Mouse (Mus musculus): ENCODE measurements around the gene Cep170. TPM values are rescaled to one million over a fixed set of nuclear protein-coding genes. Genes with fewer than 3 reads are reported as not detected.

Gene Cep170
- polyA plus RNA-seq, 1 experiment from 2014 or later = 7.3 TPM

GRCm38 (mm10) chr1:176688251-176688880 lies 125.5 kb downstream of the Cep170 start:
- Histone ChIP-seq H3K27ac (replicated peaks) (no peak overlapping the region), H3K4me2 (no peak overlapping the region), H3K27me3 (no peaks in the 10 kb centered on the region), H3K4me1 (replicated peaks) (no peaks in the 10 kb centered on the region), H3K36me3 (replicated peaks) (no peaks in the 10 kb centered on the region), H3K9ac (no peak overlapping the region), H3K4me3 (replicated peaks) (no peak overlapping the region), H3K9me3 (replicated peaks) (no peaks in the 10 kb centered on the region)
- whole genome bisulfite sequencing (ENCODE audit: insufficient replicate concordance) = 57% methylated on average over 6 of the region's 6 CpGs
- no peak for ATAC-seq (ENCODE audit: insufficient read depth)

MicroRNA genes within 50 kb of the gene (microRNA counts, 519-probe panel; counts per million panel counts)
- microRNA mmu-miR-350 = 3,008 counts per million, percentile 61 among the panel's probes with 10 or more counts

Small RNA genes within 50 kb of the gene (microRNA-seq; reads per million reads assigned to microRNA genes)
- 490 reads per million, percentile 70 among the genes with 10 or more reads in this experiment for gene Mir350

Other genes starting within 250 kb of the Cep170 start
- 4.4 and 5.0 TPM in 2 replicates for gene Sdccag8, start 593 bp upstream of the Cep170 start, polyA plus RNA-seq (2015; fragmentation: Nextera tagmentation; extraction: Ambion mirVana)